Mouse (Mus musculus): ENCODE results near the gene Chst1.

GRCm38 (mm10) chr2:92657189-92657588, 57.7 kb downstream of the Chst1 start:
- no peak for TF ChIP-seq CTCF (conservative IDR thresholded peaks at IDR 0.05; ENCODE audit: low read length)
- no peak for TF ChIP-seq POU5F1 (IDR thresholded peaks at IDR 0.05; ENCODE audit: borderline replicate concordance, low read length)
- no peak for TF ChIP-seq NANOG (IDR thresholded peaks at IDR 0.05; ENCODE audit: borderline replicate concordance, low read length)

Measured in E14TG2a.4 (cell line).